8 mouse cellular contexts compared by ENCODE assay signal in the genomic region with DNA sequence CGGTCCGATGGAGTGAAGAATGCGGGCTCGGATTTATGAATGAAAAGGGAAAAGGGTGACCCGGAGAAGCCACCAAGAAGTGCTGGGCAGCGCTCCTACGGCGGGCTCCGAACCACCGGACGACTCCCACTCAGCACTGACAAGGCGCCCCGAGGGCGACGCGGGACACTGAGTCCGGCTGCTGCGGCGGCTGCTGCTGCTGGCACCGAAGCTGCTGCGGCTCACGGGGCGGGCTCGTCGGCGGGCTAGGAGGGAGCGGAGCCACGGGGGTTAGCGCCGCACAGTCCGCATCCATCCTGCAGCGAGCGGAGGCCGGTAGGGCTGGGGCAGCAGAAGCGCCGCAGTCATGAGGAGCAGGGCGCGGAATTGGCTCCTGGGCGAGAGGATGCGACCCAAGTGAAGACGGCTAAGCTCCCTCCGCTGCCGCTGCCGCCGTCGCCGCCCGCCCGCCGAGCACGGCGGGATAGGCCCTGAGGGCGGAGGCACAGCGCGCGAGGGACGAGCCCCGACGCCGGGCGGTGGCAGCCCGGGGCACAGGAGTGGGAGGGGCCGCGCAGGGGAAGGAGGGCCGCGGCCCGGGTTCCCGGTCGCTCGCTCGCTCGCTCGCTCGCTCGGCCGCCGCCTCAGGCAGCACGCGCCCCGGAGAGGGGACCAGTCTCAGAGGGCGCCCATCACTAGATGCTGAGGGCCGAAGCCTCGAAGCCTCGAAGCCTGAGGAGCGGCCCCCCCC. TPM values are rescaled to one million over a fixed set of nuclear protein-coding genes. Genes with fewer than 3 reads are reported as not detected.
DNase-seq lines count a peak whose midpoint lies in the region; ATAC-seq and TF ChIP-seq lines count a peak whose summit lies in the region.

No protein-coding gene starts in this region.

- no peaks in the 10 kb centered on the region for H3K9me3 ChIP-seq in E14TG2a.4 (ENCODE audit: low read length)
- H3K9me3 ChIP-seq in hindbrain, embryonic 12.5 days (replicated peaks) = no peaks in the 10 kb centered on the region

- no peaks in the 10 kb centered on the region for H3K27me3 ChIP-seq in E14TG2a.4 (ENCODE audit: insufficient read depth, low read length)
- no peaks in the 10 kb centered on the region for H3K27me3 ChIP-seq in hindbrain, embryonic 12.5 days

- peak; percentile 78 for ATAC-seq in hindbrain, embryonic 12.5 days (ENCODE audit: low FRiP score)

- peak overlapping the region; percentile 88 for H3K4me2 ChIP-seq in hindbrain, embryonic 12.5 days (replicated peaks)

- no peak for TF ChIP-seq CTCF in E14TG2a.4 (conservative IDR thresholded peaks at IDR 0.05; ENCODE audit: low read length)

- peaks cover 46% of the 10 kb centered on the region for H3K4me1 ChIP-seq in E14TG2a.4 (replicated peaks; ENCODE audit: low read depth, low read length)
- H3K4me1 ChIP-seq in brown adipose tissue, adult 24 weeks (ENCODE audit: control insufficient read depth, insufficient read depth, insufficient read length, low read length) = no peaks in the 10 kb centered on the region
- peaks cover 17% of the 10 kb centered on the region for H3K4me1 ChIP-seq in hindbrain, embryonic 12.5 days

- H3K27ac ChIP-seq in brown adipose tissue, adult 24 weeks (replicated peaks; ENCODE audit: low read depth, low read length) = peak overlapping the region; percentile 65
- H3K27ac ChIP-seq in hindbrain, embryonic 12.5 days = peak overlapping the region; percentile 99

- H3K4me3 ChIP-seq in E14TG2a.4 (replicated peaks; ENCODE audit: low read length) = peak overlapping the region; percentile 90
- H3K4me3 ChIP-seq in brown adipose tissue, adult 24 weeks (ENCODE audit: insufficient read depth, low read depth, low read length) = peak overlapping the region; percentile 97
- H3K4me3 ChIP-seq in hindbrain, embryonic 12.5 days = peak overlapping the region; percentile 92

- peak overlapping the region; percentile 82 for H3K9ac ChIP-seq in hindbrain, embryonic 12.5 days

- peak; percentile 30 for DNase-seq in forelimb bud, embryonic 11.5 days (ENCODE audit: low read depth, low spot score)
- DNase-seq in layer of hippocampus, postnatal 25 days (ENCODE audit: extremely low spot score in 1 of 2, low spot score in 1 of 2) = peak; percentile 36 to 57
- peak; percentile 79 for DNase-seq in lung, postnatal 14 days
- DNase-seq in retina, postnatal 1 day = peak; percentile 83
- DNase-seq in thymus, postnatal 4 days = peak; percentile 85

- peaks cover 38% of the 10 kb centered on the region for H3K36me3 ChIP-seq in E14TG2a.4 (ENCODE audit: insufficient read depth, low read length)
- no peaks in the 10 kb centered on the region for H3K36me3 ChIP-seq in hindbrain, embryonic 12.5 days

- under 1% methylated on average over 72 of the region's 85 CpGs for WGBS in hindbrain, embryonic 12.5 days

RNA-seq across cellular contexts. Expression of gene Wnk1, which starts 0.7 kb away (rescaled TPM):
- 112 and 114 TPM in 2 replicates for polyA plus RNA-seq in brown adipose tissue, adult 24 weeks (2012; ENCODE audit: insufficient read depth, insufficient read length, missing spikeins)
- 68.1 and 70.9 TPM in 2 replicates for polyA plus RNA-seq in hindbrain, embryonic 12.5 days (2016; fragmentation: Nextera tagmentation; extraction: Ambion mirVana)
- 100 to 1,000 TPM; 158 to 195 TPM for total RNA-seq in layer of hippocampus, postnatal 25 days (2021)

RNA-seq across cellular contexts. Expression of gene Ninj2, which starts 55.3 kb away (rescaled TPM):
- not detected in 2 replicates for polyA plus RNA-seq in brown adipose tissue, adult 24 weeks (2012; ENCODE audit: insufficient read depth, insufficient read length, missing spikeins)
- polyA plus RNA-seq in hindbrain, embryonic 12.5 days (2016; fragmentation: Nextera tagmentation; extraction: Ambion mirVana) = 0.39 TPM in 1 of 2 replicates, not detected in the other
- total RNA-seq in layer of hippocampus, postnatal 25 days (2021) = 1 to 10 TPM; 2.3 to 2.9 TPM

Comparison
In these comparisons a context has a peak if more than half of its experiments do, and no peak if none do; other contexts are left out.
1. Peak in every context shown above with its lines: DNase-seq, ATAC-seq, H3K4me3 ChIP-seq and H3K27ac ChIP-seq.
2. DNase-seq: peak in every context shown above with its lines; median percentile 85 in thymus, postnatal 4 days; 83 in retina, postnatal 1 day; 79 in lung, postnatal 14 days; 46 in layer of hippocampus, postnatal 25 days; 30 in forelimb bud, embryonic 11.5 days.